Mouse (Mus musculus) liver, adult 2 months (tissue): ENCODE data around the gene Gm20425. TPM values are rescaled to one million over a fixed set of nuclear protein-coding genes. Genes with fewer than 3 reads are reported as not detected.

Experiments used
- DNase-seq: peaks from one replicate; pipeline ENCODE4 v3.0.0-alpha.2; 2011; ENCODE audit warnings: low read depth, low spot score; ENCODE audit errors: extremely low read depth
- H3K27ac ChIP-seq: fragments of 200-500 bp; replicated peaks from 2 replicates; pipeline ENCODE4 v1.5.1; 2012; ENCODE audit warnings: low read depth, mild to moderate bottlenecking, control low read depth, inconsistent platforms, low read length; ENCODE audit not compliant: insufficient read depth
- H3K27me3 ChIP-seq: fragments of 200-500 bp; 2 replicates; pipeline ENCODE4 v1.6.1; 2012; ENCODE audit warnings: mild to moderate bottlenecking, moderate library complexity, low read length, inconsistent platforms; ENCODE audit not compliant: control insufficient read depth, insufficient read depth
- H3K36me3 ChIP-seq: fragments of 200-500 bp; 2 replicates; pipeline ENCODE4 v1.6.1; 2012; ENCODE audit warnings: low read length, inconsistent platforms; ENCODE audit not compliant: control insufficient read depth, insufficient read depth
- H3K4me1 ChIP-seq: fragments of 200-500 bp; 2 replicates; pipeline ENCODE4 v1.6.1; 2011; ENCODE audit warnings: low read length; ENCODE audit not compliant: control insufficient read depth, insufficient read depth
- H3K4me3 ChIP-seq: fragments of 200-500 bp; 2 replicates; pipeline ENCODE4 v1.5.1; 2011; ENCODE audit warnings: low read depth, mild to moderate bottlenecking, control low read depth, low read length, moderate library complexity; ENCODE audit not compliant: insufficient read depth
- H3K79me2 ChIP-seq: fragments of 200-500 bp; 2 replicates; pipeline ENCODE4 v1.6.1; 2012; ENCODE audit warnings: inconsistent platforms, mild to moderate bottlenecking, low read length, moderate library complexity; ENCODE audit not compliant: control insufficient read depth, insufficient read depth
- H3K9ac ChIP-seq: fragments of 200-500 bp; 2 replicates; pipeline ENCODE4 v1.6.1; 2012; ENCODE audit warnings: low read depth, mild to moderate bottlenecking, control low read depth, inconsistent platforms, low read length
- CTCF ChIP-seq: fragments of 200-500 bp; IDR thresholded peaks from 2 replicates; pipeline ENCODE4 v1.5.1; 2011; ENCODE audit warnings: low read depth, low read length, control low read depth
- POLR2A ChIP-seq: fragments of 200-500 bp; IDR thresholded peaks from 2 replicates; pipeline ENCODE4 v1.6.1; 2011; ENCODE audit warnings: low read length, control low read depth; ENCODE audit not compliant: insufficient read depth; ENCODE audit errors: extremely low read depth
- whole genome bisulfite sequencing: fragments of 180-500 bp; shearing (Covaris S2); methylation state at CpG from one replicate; pipeline ENCODE4 v1.1.7; 2018; 5-methylcytosine and 5-hydroxymethylcytosine counted together
- polyA plus RNA-seq: library from polyadenylated mRNA; depleted of rRNA; stranded (reverse); fragments of >200 nt; gene quantifications from 2 replicates; pipeline ENCODE4 v1.2.3, GENCODE M21; 2012
- total RNA-seq: library from RNA; depleted of rRNA; stranded (reverse); fragments of >200 nt; gene quantifications from 2 replicates; pipeline ENCODE4 v1.2.3, GENCODE M21; 2014

Gm20425 gene
- total and polyA plus RNA-seq, 2 experiments: 0.43 to 1.1 TPM

DNA sequence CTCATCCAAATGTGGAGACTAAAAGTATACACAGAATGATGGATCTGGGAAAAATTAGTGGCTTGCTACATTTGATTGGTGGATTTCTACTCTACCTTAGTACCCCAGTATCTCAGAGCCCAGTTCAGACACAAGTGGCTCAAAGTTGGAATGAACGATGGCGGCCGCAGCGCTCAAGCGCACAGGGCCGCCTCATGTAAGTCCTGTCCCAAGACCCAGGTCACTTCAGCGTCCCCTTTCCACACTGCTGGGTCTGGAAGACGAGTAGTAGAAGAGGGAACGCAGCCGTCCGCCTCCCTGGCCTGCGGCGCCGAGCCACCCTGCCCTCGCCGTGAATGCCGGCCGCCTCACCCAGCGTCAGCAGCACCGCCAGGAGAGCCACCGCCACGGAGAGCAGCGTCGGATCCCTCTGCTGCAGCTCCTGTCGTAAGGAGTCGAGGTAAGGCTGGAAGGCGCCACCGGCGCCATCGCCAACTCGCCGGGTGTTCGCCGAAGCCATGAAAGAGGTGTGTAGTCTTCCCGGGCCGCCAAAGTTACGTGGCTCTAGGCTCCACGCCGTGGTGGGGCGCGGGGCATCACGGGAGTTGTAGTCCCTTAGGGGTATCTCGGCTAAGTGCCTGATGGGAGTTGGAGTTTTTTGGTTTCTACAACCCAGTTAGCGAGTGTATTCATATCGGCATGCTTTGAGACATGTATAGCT lies 28.4 kb downstream of the Gm20425 start, which contains the start of gene Srprb:
Gene Srprb, minus strand, starts transcription at position 577 of the 700 bp plus-strand sequence.
- Histone ChIP-seq H3K4me3 (peak within 1 kb of the TSS; percentile 96), H3K27ac (no peak within 1 kb of the TSS; the same call in 1 of the 2 replicates), H3K27me3 (no peaks in the 10 kb centered on the region), H3K4me1 (0 out of 2 replicates have a peak, but pooled peaks cover 3% of the 10 kb centered on the region), H3K9ac (peak within 1 kb of the TSS; percentile 94), H3K79me2 (no peaks in the 10 kb centered on the region), H3K36me3 (peaks cover 15% of the 10 kb centered on the region)
- TF ChIP-seq CTCF (no peak), POLR2A (0 out of 2 replicates have a peak, but pooled peaks have one; percentile 19)
- peak; percentile 84 for DNase-seq
- WGBS: 1% methylated on average over 45 of the region's 45 CpGs

GRCm38 (mm10) chr9:103188416-103188815 lies 41.7 kb downstream of the Gm20425 start:
- TF ChIP-seq CTCF: no peak
- TF ChIP-seq POLR2A: no peak
- Histone ChIP-seq H3K27me3 (no peaks in the 10 kb centered on the region), H3K9ac (no peak overlapping the region), H3K4me3 (no peak overlapping the region), H3K27ac (no peak overlapping the region), H3K79me2 (no peaks in the 10 kb centered on the region), H3K36me3 (peaks cover 20% of the 10 kb centered on the region), H3K4me1 (no peaks in the 10 kb centered on the region)
- DNase-seq: no peak
- WGBS: 91% methylated on average over 4 of the region's 4 CpGs

GRCm38 (mm10) chr9:103186747-103187146 lies 43.4 kb downstream of the Gm20425 start:
- no peaks in the 10 kb centered on the region for H3K27me3 ChIP-seq
- no peak overlapping the region for H3K4me3 ChIP-seq
- no peak for TF ChIP-seq POLR2A
- no peak for TF ChIP-seq CTCF
- WGBS: 66% methylated on average over 9 of the region's 9 CpGs
- no peak overlapping the region for H3K9ac ChIP-seq
- no peak overlapping the region for H3K27ac ChIP-seq
- peaks cover 14% of the 10 kb centered on the region for H3K36me3 ChIP-seq
- no peaks in the 10 kb centered on the region for H3K79me2 ChIP-seq
- no peak for DNase-seq
- no peaks in the 10 kb centered on the region for H3K4me1 ChIP-seq

DNA sequence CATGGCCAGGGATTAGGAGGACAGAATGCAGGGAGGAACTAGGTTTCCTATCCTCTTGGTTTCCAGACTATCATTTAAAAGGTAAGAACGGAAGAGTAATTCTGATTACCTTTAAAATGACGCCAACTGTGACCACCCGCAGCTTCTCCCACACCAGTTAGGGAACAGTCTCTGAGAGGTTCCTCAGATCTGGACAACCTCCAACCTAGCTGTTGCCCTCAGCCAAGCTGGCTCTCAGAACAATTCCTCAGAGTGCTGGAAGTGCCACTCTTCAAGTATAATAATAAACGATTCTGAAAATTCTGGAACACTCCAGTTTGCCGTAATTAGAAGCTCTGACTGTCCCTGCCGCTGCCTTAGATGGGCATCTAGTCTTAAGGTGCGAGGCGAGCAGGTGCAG lies 44.2 kb downstream of the Gm20425 start:
- no peak overlapping the region for H3K9ac ChIP-seq
- H3K27ac ChIP-seq: no peak overlapping the region
- H3K4me3 ChIP-seq: no peak overlapping the region
- no peak for TF ChIP-seq CTCF
- TF ChIP-seq POLR2A: no peak
- H3K27me3 ChIP-seq: no peaks in the 10 kb centered on the region
- no peaks in the 10 kb centered on the region for H3K4me1 ChIP-seq
- no peak for DNase-seq
- peaks cover 10% of the 10 kb centered on the region for H3K36me3 ChIP-seq
- H3K79me2 ChIP-seq: no peaks in the 10 kb centered on the region
- WGBS: 95% methylated on average over 8 of the region's 8 CpGs

DNA sequence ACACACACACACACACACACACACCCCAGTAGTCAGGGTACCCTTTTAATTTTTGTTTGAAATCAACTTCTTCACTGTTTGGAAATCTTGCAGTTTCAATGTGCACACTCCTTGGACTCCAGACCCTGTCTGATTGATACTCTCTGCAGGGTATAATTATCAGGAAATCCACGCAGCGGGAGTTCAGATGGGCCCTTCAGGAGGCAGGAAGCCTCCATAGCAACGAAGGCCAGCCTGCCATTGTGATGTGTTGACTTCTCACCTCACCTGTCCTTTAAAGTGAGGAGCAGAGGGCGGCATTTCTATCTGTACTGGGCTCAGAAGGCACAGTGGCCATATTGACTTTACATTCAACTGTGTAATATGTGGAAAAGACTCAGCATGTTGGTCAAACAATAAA lies 45.3 kb downstream of the Gm20425 start:
- no peak for DNase-seq
- 77% methylated on average over 4 of the region's 4 CpGs for WGBS
- no peak overlapping the region for H3K9ac ChIP-seq
- H3K27ac ChIP-seq: no peak overlapping the region
- H3K79me2 ChIP-seq: no peaks in the 10 kb centered on the region
- H3K4me1 ChIP-seq: no peaks in the 10 kb centered on the region
- peaks cover 6% of the 10 kb centered on the region; the same call in 1 of the 2 replicates for H3K36me3 ChIP-seq
- H3K27me3 ChIP-seq: no peaks in the 10 kb centered on the region
- no peak for TF ChIP-seq CTCF
- TF ChIP-seq POLR2A: no peak
- no peak overlapping the region for H3K4me3 ChIP-seq

- no peaks in the 10 kb centered on the region for H3K36me3 ChIP-seq
- H3K27ac ChIP-seq: no peak overlapping the region
- H3K4me3 ChIP-seq: no peak overlapping the region
- no peaks in the 10 kb centered on the region for H3K27me3 ChIP-seq
- H3K4me1 ChIP-seq: no peaks in the 10 kb centered on the region
- H3K79me2 ChIP-seq: no peaks in the 10 kb centered on the region
- TF ChIP-seq CTCF (no peak), POLR2A (no peak)
- WGBS: 93% methylated on average over 8 of the region's 8 CpGs
- H3K9ac ChIP-seq: no peak overlapping the region
- no peak for DNase-seq
Observed at GRCm38 (mm10) chr9:103181886-103182285, 48.2 kb downstream of the Gm20425 start.
